Mouse (Mus musculus) cortical plate, adult 2 months (tissue): ENCODE measurements at regions not wholly inside any gene's neighbourhood (a gene's known extent, or its start where the extent isn't known, plus 50 kb on each side); places are given as distances from the start of the nearest gene placed in this dataset.
A peak's percentile ranks its signal among the peaks of the same experiment; 100 is the strongest.

Source experiments
- H3K27ac ChIP-seq: fragments of 200-500 bp; 2 replicates; pipeline ENCODE4 v1.5.1; 2012; ENCODE audit warnings: low read length, control low read depth, inconsistent platforms; ENCODE audit not compliant: insufficient read depth
- H3K4me1 ChIP-seq: fragments of 200-500 bp; 2 replicates; pipeline ENCODE4 v1.6.1; 2011; ENCODE audit warnings: low read length; ENCODE audit not compliant: control insufficient read depth, insufficient read depth
- H3K4me3 ChIP-seq: fragments of 200-500 bp; 2 replicates; pipeline ENCODE4 v1.5.1; 2011; ENCODE audit warnings: mild to moderate bottlenecking, low read length, control low read depth; ENCODE audit not compliant: insufficient read depth
- CTCF ChIP-seq: fragments of 200-500 bp; IDR thresholded peaks from 2 replicates; pipeline ENCODE4 v1.5.1; 2011; ENCODE audit warnings: mild to moderate bottlenecking, control low read depth, low read length; ENCODE audit not compliant: insufficient read depth; ENCODE audit errors: extremely low read depth
- POLR2A ChIP-seq: fragments of 200-500 bp; IDR thresholded peaks from 2 replicates; pipeline ENCODE4 v1.6.1; 2011; ENCODE audit warnings: mild to moderate bottlenecking, low read length, control low read depth; ENCODE audit not compliant: insufficient read depth; ENCODE audit errors: extremely low read depth

DNA sequence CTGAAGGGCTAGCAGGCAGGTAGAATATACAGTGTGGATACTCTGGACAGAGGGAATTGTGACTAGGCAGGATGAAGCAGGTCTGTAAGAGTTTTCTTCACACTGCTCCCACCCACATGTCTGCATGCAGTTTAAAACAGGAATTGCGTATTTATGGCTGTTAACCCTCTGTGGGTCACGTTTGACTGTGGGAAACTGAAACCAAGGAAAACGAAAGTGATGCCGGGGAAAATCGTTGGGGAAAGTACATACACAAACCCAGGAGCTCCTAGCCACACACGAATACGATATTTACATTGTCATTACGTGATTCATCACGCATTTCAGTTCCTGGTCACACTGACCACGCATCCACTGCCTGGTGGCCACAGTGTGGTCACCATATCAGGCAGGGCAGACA lies 170.6 kb upstream of the Spdye4c start:
- no peak overlapping the region for H3K27ac ChIP-seq
- H3K4me3 ChIP-seq = no peak overlapping the region
- no peaks in the 10 kb centered on the region for H3K4me1 ChIP-seq
- TF ChIP-seq CTCF = no peak
- no peak for TF ChIP-seq POLR2A

DNA sequence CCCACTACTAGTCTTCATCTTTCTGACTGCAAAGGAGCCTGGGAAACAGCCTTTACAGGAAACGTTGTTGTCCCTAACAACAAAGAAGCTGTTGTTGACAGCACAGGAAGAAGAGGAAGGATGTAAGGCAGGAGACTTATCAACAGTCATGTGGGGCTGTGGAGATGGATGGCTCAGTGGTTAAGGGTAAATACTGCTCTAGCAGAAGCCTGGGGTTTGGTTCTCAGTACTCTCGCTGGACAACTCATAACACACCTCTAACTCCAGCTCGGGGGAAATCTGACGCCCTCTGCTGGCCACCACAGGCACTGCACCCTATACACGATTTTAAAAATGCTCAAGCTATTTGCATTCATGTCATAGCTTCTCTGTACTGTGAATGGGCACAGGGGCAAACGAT lies 168.3 kb upstream of the Spdye4c start:
- no peaks in the 10 kb centered on the region for H3K4me1 ChIP-seq
- no peak overlapping the region for H3K27ac ChIP-seq
- TF ChIP-seq CTCF (peak; percentile 21; the same call in 1 of the 2 replicates), POLR2A (no peak)
- no peak overlapping the region for H3K4me3 ChIP-seq

DNA sequence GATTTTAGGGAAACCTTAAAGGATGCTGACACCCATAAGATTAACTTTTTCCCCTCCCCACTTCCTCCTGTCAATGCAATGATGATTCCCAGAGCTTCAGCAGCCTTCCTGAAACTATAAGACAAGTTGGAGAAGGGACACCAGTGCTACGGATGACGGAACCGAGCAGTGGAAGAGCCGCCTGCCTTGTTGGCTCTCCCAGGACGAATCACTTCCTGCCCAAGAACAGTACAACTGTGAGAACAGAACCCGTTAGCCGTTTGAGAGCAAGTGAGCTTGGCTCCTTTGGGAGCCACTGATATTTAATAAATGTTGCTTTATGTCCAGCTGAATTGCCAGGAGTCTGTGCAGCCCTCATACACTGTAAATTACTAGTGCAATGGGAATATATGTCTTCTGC lies 166.8 kb upstream of the Spdye4c start:
- H3K4me1 ChIP-seq = no peaks in the 10 kb centered on the region
- no peak for TF ChIP-seq CTCF
- no peak for TF ChIP-seq POLR2A
- no peak overlapping the region for H3K4me3 ChIP-seq
- no peak overlapping the region for H3K27ac ChIP-seq

DNA sequence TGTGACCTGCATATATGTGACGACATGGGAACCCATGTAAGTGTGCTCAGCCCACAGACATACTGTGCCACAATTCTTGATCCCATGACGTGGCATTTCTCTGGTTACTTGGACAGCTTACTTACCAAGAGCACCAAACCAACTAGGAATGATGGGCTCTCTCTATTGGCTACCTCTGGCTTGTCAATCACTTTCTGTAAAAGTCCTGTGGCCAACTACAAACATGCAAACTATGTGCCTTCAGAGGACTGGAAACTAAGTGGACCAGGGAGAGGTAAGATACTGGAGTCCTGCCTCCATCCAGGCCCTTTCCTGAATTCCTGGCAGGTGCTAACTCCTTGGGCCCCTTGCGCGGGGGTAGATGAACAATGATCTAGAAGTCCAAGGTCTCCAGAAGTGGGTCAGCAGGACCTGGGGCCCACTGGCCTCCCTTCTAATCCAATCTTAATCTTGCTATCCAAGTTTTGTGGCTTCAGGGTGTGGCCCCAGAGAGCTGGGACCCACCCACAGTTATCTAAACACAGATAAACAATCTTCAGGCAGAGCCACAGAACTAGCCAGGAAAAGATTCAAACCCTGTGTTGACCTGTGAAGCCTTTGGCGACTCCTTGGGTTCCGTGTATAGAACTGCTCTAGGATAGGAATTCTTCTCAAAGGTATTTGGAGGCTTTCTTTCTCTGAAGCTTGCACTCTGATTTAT lies 163.7 kb upstream of the Spdye4c start:
- Histone ChIP-seq H3K27ac (no peak overlapping the region), H3K4me3 (no peak overlapping the region), H3K4me1 (peaks cover 2% of the 10 kb centered on the region; the same call in 1 of the 2 replicates)
- no peak for TF ChIP-seq CTCF

DNA sequence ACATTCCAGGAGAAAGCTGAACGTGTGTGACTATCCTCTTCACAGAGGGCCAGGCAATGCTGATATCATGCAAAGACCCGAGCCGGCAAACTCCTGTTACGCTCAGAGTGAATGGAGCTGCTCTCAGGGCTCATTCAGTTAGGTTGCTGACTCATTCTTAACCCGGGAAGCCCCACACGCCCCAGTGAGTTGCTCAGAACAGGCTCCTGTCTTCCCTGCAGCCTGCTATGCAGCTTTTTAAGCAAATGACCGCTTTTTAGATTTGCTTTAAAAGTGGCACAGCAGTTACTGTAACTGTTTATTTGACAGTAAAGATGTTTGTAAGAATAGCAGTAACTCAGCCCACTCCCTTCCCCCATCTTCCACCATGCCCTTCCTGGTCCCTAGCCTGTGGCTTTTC lies 162.9 kb upstream of the Spdye4c start:
- H3K4me3 ChIP-seq = no peak overlapping the region
- no peak for TF ChIP-seq CTCF
- TF ChIP-seq POLR2A = no peak
- H3K4me1 ChIP-seq = peaks cover 2% of the 10 kb centered on the region; the same call in 1 of the 2 replicates
- peak overlapping the region; percentile 67 for H3K27ac ChIP-seq

DNA sequence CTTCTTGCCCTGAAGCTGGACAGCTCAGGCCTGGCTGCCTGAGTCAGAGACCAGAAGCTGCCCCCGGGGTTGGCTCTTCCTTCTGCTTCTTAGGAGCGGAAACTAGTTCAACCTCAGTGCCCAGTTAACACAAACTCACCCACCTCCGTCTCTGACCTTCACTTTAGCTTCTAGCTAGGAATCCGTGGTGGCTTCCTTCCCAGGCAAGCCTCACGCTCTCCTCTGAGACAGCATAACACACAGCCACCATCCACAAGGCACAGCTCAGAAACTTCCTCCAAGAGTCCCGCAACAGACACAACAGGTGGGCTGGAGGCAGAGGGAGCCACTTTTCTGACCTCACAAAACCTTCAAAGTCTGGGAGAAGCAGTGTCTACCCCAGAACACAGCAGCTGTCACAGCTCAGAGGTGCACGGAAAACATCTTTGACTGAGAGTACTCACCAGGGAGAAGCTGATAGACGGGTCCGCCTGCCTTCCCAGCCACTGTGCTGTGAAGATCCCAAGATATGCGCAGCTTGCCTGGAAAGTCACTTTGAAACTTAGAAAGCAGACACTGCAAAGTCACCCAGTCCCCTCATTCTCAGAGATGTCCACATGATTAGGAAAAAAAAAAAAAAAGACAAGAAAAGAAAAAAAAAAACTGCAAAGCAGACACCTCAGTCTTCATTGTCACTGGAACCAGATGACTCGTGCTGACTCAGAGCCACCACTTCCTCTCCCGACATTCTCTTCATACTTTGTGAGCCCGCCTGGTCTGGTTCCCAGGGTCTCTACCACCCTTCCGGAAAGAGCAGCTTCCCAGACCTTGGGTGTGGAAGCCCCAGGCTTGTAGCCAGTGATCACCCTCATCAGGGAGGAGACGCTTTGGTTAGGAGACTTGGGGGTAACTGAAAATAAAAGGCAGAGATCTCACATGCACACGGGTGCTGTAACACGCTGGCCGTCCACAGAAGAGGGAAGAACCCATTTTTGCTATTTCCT lies 162.1 kb upstream of the Spdye4c start:
- TF ChIP-seq POLR2A (no peak), CTCF (no peak)
- H3K4me3 ChIP-seq = peak overlapping the region; percentile 16; the same call in 1 of the 2 replicates

DNA sequence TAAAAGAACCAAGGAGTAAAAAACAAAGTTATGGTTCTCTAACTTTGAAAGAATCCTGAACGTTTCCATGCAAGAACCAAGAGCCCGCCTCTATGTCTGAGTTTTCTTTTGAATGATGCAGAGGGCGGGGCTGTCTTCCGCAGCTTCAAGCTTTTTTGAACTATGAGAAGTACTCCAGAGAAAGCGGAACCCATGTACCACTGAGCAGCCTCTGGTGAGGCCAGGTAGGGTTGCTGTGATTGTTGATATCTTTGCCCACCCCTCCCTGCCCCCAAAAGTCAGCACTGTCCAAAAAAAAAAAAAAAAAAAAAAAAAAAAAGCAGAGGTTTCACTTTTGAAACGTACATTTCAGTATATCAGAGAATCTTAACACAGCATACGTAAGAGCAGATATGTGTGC lies 161.2 kb upstream of the Spdye4c start:
- TF ChIP-seq POLR2A (no peak), CTCF (no peak)
- Histone ChIP-seq H3K4me1 (peaks cover 2% of the 10 kb centered on the region; the same call in 1 of the 2 replicates), H3K4me3 (no peak overlapping the region), H3K27ac (no peak overlapping the region)

More for the DNA sequence above, 162.1 kb upstream of the Spdye4c start:
- peaks cover 2% of the 10 kb centered on the region; the same call in 1 of the 2 replicates for H3K4me1 ChIP-seq
- H3K27ac ChIP-seq = peak overlapping the region; percentile 67

DNA sequence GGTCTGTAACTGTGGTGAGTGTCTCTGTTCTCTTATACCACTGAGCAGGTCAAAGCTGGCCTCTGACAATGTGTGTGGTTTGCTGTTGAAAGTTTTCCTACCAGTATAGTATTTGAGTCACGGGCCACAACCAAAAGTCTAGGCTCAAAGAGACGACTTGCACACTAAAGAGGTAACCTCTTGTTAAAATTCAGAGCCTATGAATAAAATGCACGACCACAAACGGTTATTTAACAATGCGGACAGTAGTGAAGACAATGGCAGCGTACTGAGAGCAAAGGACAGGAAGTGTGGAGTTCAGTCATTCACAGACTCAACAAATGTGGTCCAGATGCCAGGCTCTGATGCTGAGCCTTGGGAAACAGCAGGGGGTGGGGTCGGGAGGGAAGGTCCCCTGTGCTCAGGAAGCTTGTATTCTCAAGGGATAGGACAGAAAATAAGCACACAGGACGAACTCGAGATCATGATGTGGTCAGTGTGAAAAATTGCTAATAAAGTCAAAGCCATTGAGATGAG lies 160.2 kb upstream of the Spdye4c start:
- TF ChIP-seq POLR2A (no peak), CTCF (no peak)
- Histone ChIP-seq H3K27ac (no peak overlapping the region), H3K4me3 (no peak overlapping the region), H3K4me1 (peaks cover 2% of the 10 kb centered on the region; the same call in 1 of the 2 replicates)

DNA sequence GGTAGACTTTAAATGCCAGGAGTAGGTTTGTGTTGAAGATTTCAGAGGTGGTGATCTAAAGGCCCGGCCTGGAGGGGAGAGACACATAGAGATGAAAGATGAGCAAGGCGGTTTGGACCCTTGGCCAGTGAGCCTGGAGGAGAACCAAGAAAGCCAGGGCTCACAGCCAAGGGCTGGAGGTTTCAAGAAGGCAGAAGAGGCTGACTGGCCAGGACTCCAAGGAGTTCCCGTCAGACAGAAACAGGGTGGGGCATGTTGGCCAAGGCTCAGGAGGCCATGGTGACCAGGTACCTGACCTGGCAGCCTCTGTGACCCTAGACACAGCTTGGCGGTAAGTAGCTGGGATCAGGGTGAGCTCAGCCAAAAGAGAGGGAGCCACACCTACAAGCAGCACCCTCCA lies 159.3 kb upstream of the Spdye4c start:
- H3K4me1 ChIP-seq = peaks cover 2% of the 10 kb centered on the region; the same call in 1 of the 2 replicates
- H3K4me3 ChIP-seq = no peak overlapping the region
- TF ChIP-seq CTCF = no peak
- no peak for TF ChIP-seq POLR2A
- H3K27ac ChIP-seq = no peak overlapping the region
